Mouse (Mus musculus) myocyte (in vitro differentiated cells): ENCODE results near the gene Efemp1. TPM values are rescaled to one million over a fixed set of nuclear protein-coding genes. Genes with fewer than 3 reads are reported as not detected.

Experiments
- H3K27me3 ChIP-seq: one replicate; pipeline ENCODE4 v1.6.1; 2011; ENCODE audit not compliant: control insufficient read depth, insufficient read depth, insufficient read length
- H3K36me3 ChIP-seq: one replicate; pipeline ENCODE4 v1.6.1; 2011; ENCODE audit not compliant: control insufficient read depth, insufficient read depth
- H3K4me2 ChIP-seq: one replicate; pipeline ENCODE4 v1.6.1; 2011; ENCODE audit warnings: low read depth, control low read depth
- H3K4me3 ChIP-seq: one replicate; pipeline ENCODE4 v1.5.1; 2011; ENCODE audit warnings: mild to moderate bottlenecking, control low read depth, moderate library complexity
- H3K79me2 ChIP-seq: one replicate; pipeline ENCODE4 v1.6.1; 2011; ENCODE audit not compliant: control insufficient read depth, insufficient read depth
- H3ac ChIP-seq: one replicate; pipeline ENCODE4 v1.6.1; 2011; ENCODE audit not compliant: control insufficient read depth, insufficient read length
- CEBPB ChIP-seq: IDR thresholded peaks from 2 replicates; pipeline ENCODE4 v1.6.1; 2011; ENCODE audit warnings: mild to moderate bottlenecking, moderate library complexity; ENCODE audit not compliant: poor library complexity, insufficient read depth, severe bottlenecking
- E2F4 ChIP-seq: IDR thresholded peaks from one replicate; pipeline ENCODE4 v1.6.1; 2011; ENCODE audit warnings: mild to moderate bottlenecking, control low read depth, moderate library complexity; ENCODE audit not compliant: insufficient read depth
- MAX ChIP-seq: IDR thresholded peaks from one replicate; pipeline ENCODE4 v1.6.1; 2011; ENCODE audit warnings: low read depth, mild to moderate bottlenecking, control low read depth
- MYOD1 ChIP-seq, 3 experiments: IDR thresholded peaks; one replicate each; pipeline ENCODE4 v1.6.1; 2011; ENCODE audit warnings: control low read depth in 2 of 3, low read depth in 2 of 3, mild to moderate bottlenecking in 2 of 3, moderate library complexity in 1 of 3; ENCODE audit not compliant: insufficient read length in 2 of 3, control insufficient read depth in 1 of 3
- MYOG ChIP-seq, 3 experiments: IDR thresholded peaks; one replicate each; pipeline ENCODE4 v1.6.1; 2011; ENCODE audit warnings: control low read depth in 2 of 3, low read depth in 2 of 3, mild to moderate bottlenecking in 2 of 3; ENCODE audit not compliant: insufficient read length in 2 of 3, control insufficient read depth in 1 of 3, insufficient read depth in 1 of 3
- POLR2A ChIP-seq: IDR thresholded peaks from one replicate; pipeline ENCODE4 v1.6.1; 2011; ENCODE audit warnings: low read depth, mild to moderate bottlenecking, control low read depth, moderate library complexity; ENCODE audit not compliant: insufficient read length
- POLR2AphosphoS2 ChIP-seq: IDR thresholded peaks from one replicate; pipeline ENCODE4 v1.6.1; 2011; ENCODE audit warnings: low read depth, control low read depth; ENCODE audit not compliant: insufficient read length
- REST ChIP-seq: IDR thresholded peaks from one replicate; pipeline ENCODE4 v1.6.1; 2011; ENCODE audit warnings: mild to moderate bottlenecking, control low read depth, moderate library complexity; ENCODE audit not compliant: insufficient read depth, insufficient read length
- SRF ChIP-seq: IDR thresholded peaks from one replicate; pipeline ENCODE4 v1.6.1; 2011; ENCODE audit warnings: low read depth; ENCODE audit not compliant: control insufficient read depth, insufficient read length
- TCF12 ChIP-seq: IDR thresholded peaks from one replicate; pipeline ENCODE4 v1.6.1; 2011; ENCODE audit warnings: mild to moderate bottlenecking, control low read depth; ENCODE audit not compliant: poor library complexity, insufficient read depth, severe bottlenecking
- TCF3 ChIP-seq: IDR thresholded peaks from one replicate; pipeline ENCODE4 v1.6.1; 2011; ENCODE audit warnings: low read depth, control low read depth; ENCODE audit not compliant: insufficient read length
- USF1 ChIP-seq: IDR thresholded peaks from one replicate; pipeline ENCODE4 v1.6.1; 2011; ENCODE audit warnings: low read depth, mild to moderate bottlenecking, control low read depth, moderate library complexity
- polyA plus RNA-seq: library from polyadenylated mRNA; unstranded; fragments of >200 nt; fragmentation: generic; extraction: Trizol; gene quantifications from one replicate; pipeline ENCODE4 v1.2.1, GENCODE M21; 2012; ENCODE audit warnings: missing spikeins

The Efemp1 gene
- polyA plus RNA-seq, 1 experiment: 0.12 TPM

- Histone ChIP-seq H3ac (no peak overlapping the region), H3K36me3 (no peaks in the 10 kb centered on the region), H3K79me2 (no peaks in the 10 kb centered on the region), H3K4me2 (no peak overlapping the region), H3K27me3 (no peaks in the 10 kb centered on the region), H3K4me3 (no peak overlapping the region)
- TF ChIP-seq TCF12 (no peak), E2F4 (no peak), POLR2AphosphoS2 (no peak), MYOD1 (IDR thresholded peaks at IDR 0.05; ENCODE audit: control insufficient read depth in 1 of 3, insufficient read length in 2 of 3, low read depth in 2 of 3) (no peak), MYOG (IDR thresholded peaks at IDR 0.05; ENCODE audit: control insufficient read depth in 1 of 3, insufficient read depth in 1 of 3, insufficient read length in 2 of 3, low read depth in 2 of 3) (no peak), MAX (no peak), USF1 (no peak), SRF (no peak), TCF3 (no peak)
Observed at GRCm38 (mm10) chr11:28889538-28889937, 36.5 kb downstream of the Efemp1 start.

DNA sequence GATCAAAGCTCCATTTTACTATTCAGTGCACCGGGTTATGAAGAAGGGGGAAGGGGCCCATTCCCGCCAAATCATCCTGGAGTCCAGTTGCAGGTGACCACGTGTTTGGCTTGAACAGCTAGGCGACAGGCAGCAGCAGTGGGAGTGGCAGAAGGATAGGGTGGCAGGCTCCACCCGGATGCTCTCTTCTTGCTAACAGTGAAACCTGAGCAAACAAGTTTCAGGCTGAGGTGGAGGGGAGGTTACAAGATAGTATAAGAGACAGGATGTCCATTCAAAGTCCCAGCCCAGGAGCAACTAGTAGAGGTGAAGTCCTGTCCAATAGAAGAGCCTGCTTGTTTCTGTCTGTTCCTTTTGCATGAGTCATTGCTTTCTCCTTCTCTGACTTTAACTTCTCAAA, 38.5 kb downstream of the Efemp1 start:
- H3K79me2 ChIP-seq: no peaks in the 10 kb centered on the region
- no peaks in the 10 kb centered on the region for H3K27me3 ChIP-seq
- no peak for TF ChIP-seq MYOG (IDR thresholded peaks at IDR 0.05; ENCODE audit: control insufficient read depth in 1 of 3, insufficient read depth in 1 of 3, insufficient read length in 2 of 3, low read depth in 2 of 3)
- TF ChIP-seq REST: no peak
- no peak for TF ChIP-seq SRF
- no peak for TF ChIP-seq E2F4
- TF ChIP-seq POLR2A: no peak
- no peak for TF ChIP-seq TCF12
- TF ChIP-seq MAX: no peak
- no peak for TF ChIP-seq CEBPB
- no peak for TF ChIP-seq POLR2AphosphoS2
- no peak overlapping the region for H3ac ChIP-seq
- H3K36me3 ChIP-seq: no peaks in the 10 kb centered on the region
- H3K4me3 ChIP-seq: no peak overlapping the region
- no peak overlapping the region for H3K4me2 ChIP-seq

DNA sequence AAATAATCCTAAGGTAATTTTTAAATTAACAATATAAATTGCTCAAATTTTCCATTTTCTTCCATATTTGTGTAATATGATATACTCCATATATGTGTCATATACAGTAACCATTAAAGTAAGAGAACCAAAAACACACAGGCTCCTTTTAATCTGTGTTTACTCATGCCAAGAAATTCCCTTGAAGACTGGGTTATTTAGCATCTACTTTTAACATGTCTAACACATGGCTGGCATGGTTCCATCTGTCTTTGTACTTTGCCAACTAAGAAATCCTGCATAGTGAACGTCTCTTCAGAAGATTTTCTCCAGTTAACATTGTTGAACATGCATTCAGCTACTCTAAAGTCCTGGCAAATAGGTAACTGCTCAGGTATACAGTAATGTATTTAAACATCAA, 46.4 kb downstream of the Efemp1 start:
- TF ChIP-seq MYOG (IDR thresholded peaks at IDR 0.05; ENCODE audit: control insufficient read depth in 1 of 3, insufficient read depth in 1 of 3, insufficient read length in 2 of 3, low read depth in 2 of 3): no peak
- TF ChIP-seq CEBPB: no peak
- no peak for TF ChIP-seq TCF12
- TF ChIP-seq POLR2A: no peak
- no peak for TF ChIP-seq POLR2AphosphoS2
- no peak for TF ChIP-seq MAX
- no peak for TF ChIP-seq USF1
- TF ChIP-seq MYOD1 (IDR thresholded peaks at IDR 0.05; ENCODE audit: control insufficient read depth in 1 of 3, insufficient read length in 2 of 3, low read depth in 2 of 3): no peak
- TF ChIP-seq SRF: no peak
- TF ChIP-seq TCF3: no peak
- Histone ChIP-seq H3K4me2 (no peak overlapping the region), H3K79me2 (no peaks in the 10 kb centered on the region), H3K4me3 (no peak overlapping the region), H3ac (no peak overlapping the region), H3K36me3 (no peaks in the 10 kb centered on the region), H3K27me3 (no peaks in the 10 kb centered on the region)

- TF ChIP-seq USF1 (no peak), POLR2AphosphoS2 (no peak), CEBPB (no peak), MYOD1 (IDR thresholded peaks at IDR 0.05; ENCODE audit: control insufficient read depth in 1 of 3, insufficient read length in 2 of 3, low read depth in 2 of 3) (no peak), MYOG (IDR thresholded peaks at IDR 0.05; ENCODE audit: control insufficient read depth in 1 of 3, insufficient read depth in 1 of 3, insufficient read length in 2 of 3, low read depth in 2 of 3) (no peak), REST (no peak), SRF (no peak), TCF3 (no peak), POLR2A (no peak), MAX (no peak), E2F4 (no peak)
Observed at GRCm38 (mm10) chr11:28904596-28904995, 51.6 kb downstream of the Efemp1 start.

DNA sequence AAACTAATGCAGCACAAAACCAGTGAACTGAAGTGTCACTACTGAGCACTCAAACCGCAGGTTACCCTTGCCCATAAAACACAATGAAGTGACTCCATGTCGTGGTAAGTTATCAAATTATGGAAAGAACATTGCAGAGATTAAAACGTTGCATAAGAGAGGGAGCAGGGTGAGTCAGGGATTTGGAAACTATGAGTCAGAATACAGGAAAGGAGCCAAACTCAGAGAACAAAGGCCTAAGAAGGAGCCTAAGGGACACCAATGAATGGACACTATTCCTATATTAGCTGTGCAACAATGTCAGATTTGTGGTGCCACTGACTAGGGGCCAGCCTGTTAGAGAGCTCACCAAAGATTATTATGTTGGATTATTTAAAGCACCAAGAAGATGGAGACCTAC, 53.3 kb downstream of the Efemp1 start:
- H3K4me3 ChIP-seq: no peak overlapping the region
- no peaks in the 10 kb centered on the region for H3K36me3 ChIP-seq
- H3ac ChIP-seq: no peak overlapping the region
- TF ChIP-seq CEBPB: peak; percentile 94
- no peak for TF ChIP-seq TCF12
- H3K27me3 ChIP-seq: no peaks in the 10 kb centered on the region
- no peaks in the 10 kb centered on the region for H3K79me2 ChIP-seq
- H3K4me2 ChIP-seq: peak overlapping the region; percentile 15

More at GRCm38 (mm10) chr11:28904596-28904995, 51.6 kb downstream of the Efemp1 start:
- no peaks in the 10 kb centered on the region for H3K79me2 ChIP-seq
- no peaks in the 10 kb centered on the region for H3K27me3 ChIP-seq
- no peak overlapping the region for H3ac ChIP-seq
- no peaks in the 10 kb centered on the region for H3K36me3 ChIP-seq
- no peak overlapping the region for H3K4me3 ChIP-seq
- no peak overlapping the region for H3K4me2 ChIP-seq
